Mouse (Mus musculus) myocyte (in vitro differentiated cells): ENCODE measurements around the gene Mrpl54. TPM values are rescaled to one million over a fixed set of nuclear protein-coding genes. Genes with fewer than 3 reads are reported as not detected.

Experiments used
- H3K27me3 ChIP-seq: one replicate; pipeline ENCODE4 v1.6.1; 2011; ENCODE audit not compliant: control insufficient read depth, insufficient read depth, insufficient read length
- H3K36me3 ChIP-seq: one replicate; pipeline ENCODE4 v1.6.1; 2011; ENCODE audit not compliant: control insufficient read depth, insufficient read depth
- H3K4me2 ChIP-seq: one replicate; pipeline ENCODE4 v1.6.1; 2011; ENCODE audit warnings: low read depth, control low read depth
- H3K4me3 ChIP-seq: one replicate; pipeline ENCODE4 v1.5.1; 2011; ENCODE audit warnings: mild to moderate bottlenecking, control low read depth, moderate library complexity
- H3K79me2 ChIP-seq: one replicate; pipeline ENCODE4 v1.6.1; 2011; ENCODE audit not compliant: control insufficient read depth, insufficient read depth
- H3ac ChIP-seq: one replicate; pipeline ENCODE4 v1.6.1; 2011; ENCODE audit not compliant: control insufficient read depth, insufficient read length
- CEBPB ChIP-seq: IDR thresholded peaks from 2 replicates; pipeline ENCODE4 v1.6.1; 2011; ENCODE audit warnings: mild to moderate bottlenecking, moderate library complexity; ENCODE audit not compliant: poor library complexity, insufficient read depth, severe bottlenecking
- E2F4 ChIP-seq: IDR thresholded peaks from one replicate; pipeline ENCODE4 v1.6.1; 2011; ENCODE audit warnings: mild to moderate bottlenecking, control low read depth, moderate library complexity; ENCODE audit not compliant: insufficient read depth
- MAX ChIP-seq: IDR thresholded peaks from one replicate; pipeline ENCODE4 v1.6.1; 2011; ENCODE audit warnings: low read depth, mild to moderate bottlenecking, control low read depth
- MYOD1 ChIP-seq, 3 experiments: IDR thresholded peaks; one replicate each; pipeline ENCODE4 v1.6.1; 2011; ENCODE audit warnings: control low read depth in 2 of 3, low read depth in 2 of 3, mild to moderate bottlenecking in 2 of 3, moderate library complexity in 1 of 3; ENCODE audit not compliant: insufficient read length in 2 of 3, control insufficient read depth in 1 of 3
- MYOG ChIP-seq, 3 experiments: IDR thresholded peaks; one replicate each; pipeline ENCODE4 v1.6.1; 2011; ENCODE audit warnings: control low read depth in 2 of 3, low read depth in 2 of 3, mild to moderate bottlenecking in 2 of 3; ENCODE audit not compliant: insufficient read length in 2 of 3, control insufficient read depth in 1 of 3, insufficient read depth in 1 of 3
- POLR2A ChIP-seq: IDR thresholded peaks from one replicate; pipeline ENCODE4 v1.6.1; 2011; ENCODE audit warnings: low read depth, mild to moderate bottlenecking, control low read depth, moderate library complexity; ENCODE audit not compliant: insufficient read length
- POLR2AphosphoS2 ChIP-seq: IDR thresholded peaks from one replicate; pipeline ENCODE4 v1.6.1; 2011; ENCODE audit warnings: low read depth, control low read depth; ENCODE audit not compliant: insufficient read length
- REST ChIP-seq: IDR thresholded peaks from one replicate; pipeline ENCODE4 v1.6.1; 2011; ENCODE audit warnings: mild to moderate bottlenecking, control low read depth, moderate library complexity; ENCODE audit not compliant: insufficient read depth, insufficient read length
- SRF ChIP-seq: IDR thresholded peaks from one replicate; pipeline ENCODE4 v1.6.1; 2011; ENCODE audit warnings: low read depth; ENCODE audit not compliant: control insufficient read depth, insufficient read length
- TCF12 ChIP-seq: IDR thresholded peaks from one replicate; pipeline ENCODE4 v1.6.1; 2011; ENCODE audit warnings: mild to moderate bottlenecking, control low read depth; ENCODE audit not compliant: poor library complexity, insufficient read depth, severe bottlenecking
- TCF3 ChIP-seq: IDR thresholded peaks from one replicate; pipeline ENCODE4 v1.6.1; 2011; ENCODE audit warnings: low read depth, control low read depth; ENCODE audit not compliant: insufficient read length
- USF1 ChIP-seq: IDR thresholded peaks from one replicate; pipeline ENCODE4 v1.6.1; 2011; ENCODE audit warnings: low read depth, mild to moderate bottlenecking, control low read depth, moderate library complexity
- polyA plus RNA-seq: library from polyadenylated mRNA; unstranded; fragments of >200 nt; fragmentation: generic; extraction: Trizol; gene quantifications from one replicate; pipeline ENCODE4 v1.2.1, GENCODE M21; 2012; ENCODE audit warnings: missing spikeins

The Mrpl54 gene
- polyA plus RNA-seq, 1 experiment: 167 TPM

- Histone ChIP-seq H3K27me3 (peaks cover 10% of the 10 kb centered on the region), H3K4me2 (no peak overlapping the region), H3ac (no peak overlapping the region), H3K79me2 (no peaks in the 10 kb centered on the region), H3K36me3 (no peaks in the 10 kb centered on the region), H3K4me3 (no peak overlapping the region)
- no peak for TF ChIP-seq TCF12
- TF ChIP-seq SRF: no peak
- no peak for TF ChIP-seq MYOD1 (IDR thresholded peaks at IDR 0.05; ENCODE audit: control insufficient read depth in 1 of 3, insufficient read length in 2 of 3, low read depth in 2 of 3)
- TF ChIP-seq MYOG (IDR thresholded peaks at IDR 0.05; ENCODE audit: control insufficient read depth in 1 of 3, insufficient read depth in 1 of 3, insufficient read length in 2 of 3, low read depth in 2 of 3): no peak
- TF ChIP-seq POLR2A: no peak
- no peak for TF ChIP-seq POLR2AphosphoS2
- no peak for TF ChIP-seq CEBPB
- no peak for TF ChIP-seq TCF3
- TF ChIP-seq REST: no peak
- no peak for TF ChIP-seq E2F4
- no peak for TF ChIP-seq USF1
- no peak for TF ChIP-seq MAX
Measured at GRCm38 (mm10) chr10:81277676-81278075, 10.9 kb upstream of the Mrpl54 start.

DNA sequence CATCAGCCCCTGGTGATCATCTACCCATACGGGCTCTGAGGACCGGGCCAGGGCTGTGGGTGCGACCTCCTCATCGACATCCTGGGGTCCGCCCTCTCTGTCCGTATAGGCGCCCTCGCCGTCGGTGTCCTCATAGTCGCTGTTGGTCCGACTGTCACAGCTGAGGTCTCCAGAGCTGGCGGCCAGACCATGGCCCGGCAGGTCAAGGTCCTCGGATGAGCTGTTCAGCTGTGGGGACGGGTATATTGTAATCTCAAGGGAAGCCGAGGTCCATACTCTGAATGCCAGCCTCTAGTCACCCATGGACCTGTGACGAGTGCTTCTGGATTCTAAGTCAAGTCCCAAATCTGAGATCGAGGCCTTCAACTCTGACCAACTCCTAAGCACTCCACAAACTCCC, 7.1 kb upstream of the Mrpl54 start:
- Histone ChIP-seq H3ac (no peak overlapping the region), H3K79me2 (peaks cover 8% of the 10 kb centered on the region), H3K36me3 (no peaks in the 10 kb centered on the region), H3K27me3 (no peaks in the 10 kb centered on the region), H3K4me3 (no peak overlapping the region), H3K4me2 (no peak overlapping the region)
- TF ChIP-seq REST (no peak), MAX (no peak), MYOG (IDR thresholded peaks at IDR 0.05; ENCODE audit: control insufficient read depth in 1 of 3, insufficient read depth in 1 of 3, insufficient read length in 2 of 3, low read depth in 2 of 3) (no peak), TCF3 (no peak), USF1 (no peak), POLR2A (no peak), SRF (no peak), TCF12 (no peak), E2F4 (no peak), MYOD1 (IDR thresholded peaks at IDR 0.05; ENCODE audit: control insufficient read depth in 1 of 3, insufficient read length in 2 of 3, low read depth in 2 of 3) (no peak)

DNA sequence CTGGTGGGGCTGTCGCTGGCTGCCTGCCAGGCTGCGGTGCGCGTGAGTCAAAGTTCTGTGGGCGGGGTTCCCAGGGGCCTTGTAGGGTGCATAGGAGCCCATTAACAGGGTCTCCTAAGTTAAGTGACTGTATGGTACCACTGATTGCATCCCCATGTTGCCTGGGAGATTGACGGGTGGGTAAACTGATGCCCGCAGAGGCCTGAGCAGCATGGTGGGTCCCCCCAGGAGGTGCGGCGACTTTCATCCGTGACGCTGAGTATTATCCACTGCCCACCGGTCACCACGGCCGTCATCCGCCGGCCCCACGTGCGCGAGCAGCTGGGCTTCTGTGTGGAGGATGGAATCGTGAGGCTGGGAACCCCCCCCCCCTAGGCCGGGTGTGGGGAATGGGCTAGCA, 5.6 kb upstream of the Mrpl54 start:
- peaks cover 14% of the 10 kb centered on the region for H3K79me2 ChIP-seq
- no peak overlapping the region for H3K4me2 ChIP-seq
- no peak overlapping the region for H3K4me3 ChIP-seq
- H3K36me3 ChIP-seq: no peaks in the 10 kb centered on the region
- no peak for TF ChIP-seq TCF3
- no peak for TF ChIP-seq TCF12
- no peak for TF ChIP-seq E2F4
- TF ChIP-seq CEBPB: no peak
- no peak for TF ChIP-seq MYOG (IDR thresholded peaks at IDR 0.05; ENCODE audit: control insufficient read depth in 1 of 3, insufficient read depth in 1 of 3, insufficient read length in 2 of 3, low read depth in 2 of 3)
- TF ChIP-seq MYOD1 (IDR thresholded peaks at IDR 0.05; ENCODE audit: control insufficient read depth in 1 of 3, insufficient read length in 2 of 3, low read depth in 2 of 3): no peak
- TF ChIP-seq MAX: no peak
- no peak for TF ChIP-seq POLR2AphosphoS2
- no peak for TF ChIP-seq POLR2A
- no peak for TF ChIP-seq SRF
- TF ChIP-seq USF1: no peak
- no peak for TF ChIP-seq REST
- H3ac ChIP-seq: no peak overlapping the region
- H3K27me3 ChIP-seq: no peaks in the 10 kb centered on the region

- Histone ChIP-seq H3K79me2 (peaks cover 34% of the 10 kb centered on the region), H3K4me3 (peak overlapping the region; percentile 86), H3K27me3 (no peaks in the 10 kb centered on the region), H3ac (peak overlapping the region; percentile 26), H3K4me2 (peak overlapping the region; percentile 86), H3K36me3 (no peaks in the 10 kb centered on the region)
- TF ChIP-seq SRF (no peak), TCF12 (no peak), USF1 (no peak)
Measured at GRCm38 (mm10) chr10:81268643-81269412, 2.1 kb upstream of the Mrpl54 start.

DNA sequence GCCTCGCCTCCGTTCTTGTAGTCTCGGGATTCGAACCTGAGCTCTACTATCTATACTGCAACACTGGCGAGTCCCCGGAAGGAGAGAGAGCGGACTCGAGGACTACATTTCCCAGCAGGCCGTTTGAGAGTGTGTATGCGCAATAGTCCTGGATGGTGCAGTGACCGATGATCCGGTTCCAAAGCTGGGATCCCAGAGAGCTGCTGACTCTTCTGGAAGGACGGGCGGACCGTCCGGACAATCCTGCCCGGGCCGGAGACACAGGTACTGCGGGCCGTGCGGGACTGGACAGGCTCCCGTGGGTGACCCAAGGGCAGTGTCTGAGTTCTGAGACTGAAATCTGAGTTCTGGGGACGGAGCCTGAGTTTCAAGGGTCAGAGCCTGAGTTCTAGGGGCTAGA, 1.3 kb upstream of the Mrpl54 start:
- Histone ChIP-seq H3K27me3 (no peaks in the 10 kb centered on the region), H3ac (peak overlapping the region; percentile 26), H3K79me2 (peaks cover 34% of the 10 kb centered on the region), H3K4me3 (peak overlapping the region; percentile 86), H3K4me2 (peak overlapping the region; percentile 86), H3K36me3 (no peaks in the 10 kb centered on the region)
- no peak for TF ChIP-seq USF1
- peak; percentile 83 for TF ChIP-seq CEBPB
- no peak for TF ChIP-seq TCF3
- TF ChIP-seq MAX: no peak
- TF ChIP-seq POLR2AphosphoS2: peak; percentile 93
- TF ChIP-seq SRF: no peak
- TF ChIP-seq POLR2A: peak; percentile 90
- TF ChIP-seq REST: no peak
- no peak for TF ChIP-seq E2F4
- TF ChIP-seq MYOG (IDR thresholded peaks at IDR 0.05; ENCODE audit: control insufficient read depth in 1 of 3, insufficient read depth in 1 of 3, insufficient read length in 2 of 3, low read depth in 2 of 3): no peak
